Mouse (Mus musculus) forebrain, embryonic 11.5 days (tissue): Measurements from ENCODE around the gene Flvcr1. TPM values are rescaled to one million over a fixed set of nuclear protein-coding genes. Genes with fewer than 3 reads are reported as not detected.

Experiments used
- ATAC-seq: fragments of 200-750 bp; cut with Nextera tagmentation; replicated peaks from 2 replicates; pipeline ENCODE4 v1.8.0; 2017; ENCODE audit warnings: moderate TSS enrichment; ENCODE audit not compliant: low FRiP score
- DNase-seq: peaks from one replicate; pipeline ENCODE4 v3.0.0-alpha.2; 2017; ENCODE audit warnings: low spot score
- H3K27ac ChIP-seq: fragments of 300-500 bp; sonication (generic); 2 replicates; pipeline ENCODE4 v1.5.1; 2014; ENCODE audit warnings: low read depth, low read length
- H3K27me3 ChIP-seq: fragments of 300-500 bp; sonication (generic); 2 replicates; pipeline ENCODE4 v1.6.1; 2014; ENCODE audit warnings: mild to moderate bottlenecking, low read length, mixed read lengths; ENCODE audit not compliant: control insufficient read depth, insufficient read depth
- H3K36me3 ChIP-seq: fragments of 300-500 bp; sonication (generic); 2 replicates; pipeline ENCODE4 v1.6.1; 2014; ENCODE audit warnings: mild to moderate bottlenecking, low read length, moderate library complexity, mixed read lengths; ENCODE audit not compliant: control insufficient read depth, insufficient read depth
- H3K4me1 ChIP-seq: fragments of 300-500 bp; sonication (generic); replicated peaks from 2 replicates; pipeline ENCODE4 v1.6.1; 2014; ENCODE audit warnings: low read length, mixed read lengths; ENCODE audit not compliant: control insufficient read depth, insufficient read depth
- H3K4me2 ChIP-seq: fragments of 300-500 bp; sonication (generic); 2 replicates; pipeline ENCODE4 v1.6.1; 2014; ENCODE audit warnings: low read depth, mild to moderate bottlenecking, low read length, moderate library complexity, mixed read lengths; ENCODE audit not compliant: severe bottlenecking
- H3K4me3 ChIP-seq: fragments of 300-500 bp; sonication (generic); 2 replicates; pipeline ENCODE4 v1.5.1; 2014; ENCODE audit warnings: low read depth, low read length
- H3K9ac ChIP-seq: fragments of 300-500 bp; sonication (generic); 2 replicates; pipeline ENCODE4 v1.6.1; 2014; ENCODE audit warnings: low read length
- H3K9me3 ChIP-seq: fragments of 300-500 bp; sonication (generic); 2 replicates; pipeline ENCODE4 v1.6.1; 2016; ENCODE audit warnings: low read length, mixed read lengths; ENCODE audit not compliant: control insufficient read depth
- WGBS: fragments of 180-500 bp; shearing (Covaris S2); extraction: QIAGEN DNeasy Blood & Tissue Kit; methylation state at CpG from one replicate; pipeline ENCODE4 v1.1.7; 2014; 5-methylcytosine and 5-hydroxymethylcytosine counted together
- polyA plus RNA-seq: library from polyadenylated mRNA; unstranded; fragments of >200 nt; fragmentation: Nextera tagmentation; extraction: Ambion mirVana; gene quantifications from 2 replicates; pipeline ENCODE4 v1.2.1, GENCODE M21; 2014

The Flvcr1 gene
- polyA plus RNA-seq, 1 experiment from 2014 or later, result 14.0 TPM

- peaks cover 3% of the 10 kb centered on the region; the same call in 1 of the 2 replicates for H3K4me1 ChIP-seq
- DNase-seq, result no peak
- H3K27ac ChIP-seq, result no peak overlapping the region
- no peaks in the 10 kb centered on the region for H3K9me3 ChIP-seq
- H3K4me3 ChIP-seq, result no peak overlapping the region
- no peak overlapping the region for H3K9ac ChIP-seq
- H3K4me2 ChIP-seq, result no peak overlapping the region
- ATAC-seq, result no peak
- WGBS, result 81% methylated on average over 4 of the region's 4 CpGs
- no peaks in the 10 kb centered on the region for H3K36me3 ChIP-seq
- H3K27me3 ChIP-seq, result no peaks in the 10 kb centered on the region
Measured at GRCm38 (mm10) chr1:191065188-191065587, 39.2 kb upstream of the Flvcr1 start.

GRCm38 (mm10) chr1:191064535-191064934 is 38.6 kb upstream of the Flvcr1 start:
- Histone ChIP-seq H3K27me3 (no peaks in the 10 kb centered on the region), H3K36me3 (no peaks in the 10 kb centered on the region), H3K9ac (no peak overlapping the region), H3K4me2 (no peak overlapping the region), H3K4me3 (no peak overlapping the region), H3K9me3 (no peaks in the 10 kb centered on the region), H3K4me1 (peaks cover 3% of the 10 kb centered on the region; the same call in 1 of the 2 replicates), H3K27ac (no peak overlapping the region)
- DNase-seq (no peak), ATAC-seq (no peak)
- WGBS, result 93% methylated on average over 2 of the region's 2 CpGs

- H3K4me1 ChIP-seq, result peaks cover 3% of the 10 kb centered on the region; the same call in 1 of the 2 replicates
- H3K9me3 ChIP-seq, result no peaks in the 10 kb centered on the region
- peak overlapping the region; percentile 67 for H3K4me2 ChIP-seq
- H3K9ac ChIP-seq, result peak overlapping the region; percentile 93
- 64% methylated on average over 9 of the region's 9 CpGs for WGBS
- ATAC-seq (no peak), DNase-seq (no peak)
- H3K27ac ChIP-seq, result no peak overlapping the region
- H3K27me3 ChIP-seq, result no peaks in the 10 kb centered on the region
- no peaks in the 10 kb centered on the region for H3K36me3 ChIP-seq
- peak overlapping the region; percentile 91 for H3K4me3 ChIP-seq
Measured at GRCm38 (mm10) chr1:191063700-191064099, 37.7 kb upstream of the Flvcr1 start.

- H3K27me3 ChIP-seq, result no peaks in the 10 kb centered on the region
- under 1% methylated on average over 56 of the region's 56 CpGs for WGBS
- no peaks in the 10 kb centered on the region for H3K36me3 ChIP-seq
- peak; percentile 95 for DNase-seq
- peak; percentile 92 for ATAC-seq
- H3K4me3 ChIP-seq, result peak within 1 kb of the TSS; percentile 91
- H3K9me3 ChIP-seq, result no peaks in the 10 kb centered on the region
- peak within 1 kb of the TSS; percentile 67 for H3K4me2 ChIP-seq
- peaks cover 3% of the 10 kb centered on the region; the same call in 1 of the 2 replicates for H3K4me1 ChIP-seq
- H3K27ac ChIP-seq, result 0 out of 2 replicates have a peak within 1 kb of the TSS, but pooled peaks have one; percentile 37
- H3K9ac ChIP-seq, result peak within 1 kb of the TSS; percentile 93
Measured at GRCm38 (mm10) chr1:191062781-191063485, 37.0 kb upstream of the Flvcr1 start, which contains the start of the genes Tatdn3 and Nsl1. Gene Tatdn3, minus strand, starts transcription at chr1:191062932. Gene Nsl1, plus strand, starts transcription at chr1:191063012.

GRCm38 (mm10) chr1:191062241-191062780 is 36.4 kb upstream of the Flvcr1 start:
- WGBS, result 5% methylated on average over 15 of the region's 15 CpGs

GRCm38 (mm10) chr1:191057461-191057860 is 31.5 kb upstream of the Flvcr1 start:
- no peak for ATAC-seq
- Histone ChIP-seq H3K27ac (no peak overlapping the region), H3K9ac (no peak overlapping the region), H3K4me3 (no peak overlapping the region), H3K4me2 (no peak overlapping the region), H3K27me3 (no peaks in the 10 kb centered on the region), H3K36me3 (no peaks in the 10 kb centered on the region), H3K4me1 (no peaks in the 10 kb centered on the region), H3K9me3 (no peaks in the 10 kb centered on the region)
- 64% methylated on average over 3 of the region's 3 CpGs for WGBS
- no peak for DNase-seq

More at GRCm38 (mm10) chr1:191062241-191062780, 36.4 kb upstream of the Flvcr1 start:
- H3K36me3 ChIP-seq, result no peaks in the 10 kb centered on the region
- DNase-seq (no peak), ATAC-seq (no peak; the same call in 1 of the 2 replicates)
- peak overlapping the region; percentile 93 for H3K9ac ChIP-seq
- peak overlapping the region; percentile 91 for H3K4me3 ChIP-seq
- H3K27ac ChIP-seq, result no peak overlapping the region
- H3K9me3 ChIP-seq, result no peaks in the 10 kb centered on the region
- H3K4me1 ChIP-seq, result peaks cover 3% of the 10 kb centered on the region; the same call in 1 of the 2 replicates
- no peaks in the 10 kb centered on the region for H3K27me3 ChIP-seq
- H3K4me2 ChIP-seq, result peak overlapping the region; percentile 67

GRCm38 (mm10) chr1:191055533-191055873 is 29.5 kb upstream of the Flvcr1 start:
- Histone ChIP-seq H3K4me1 (no peaks in the 10 kb centered on the region), H3K27ac (no peak overlapping the region), H3K27me3 (no peaks in the 10 kb centered on the region), H3K9me3 (no peaks in the 10 kb centered on the region), H3K4me3 (no peak overlapping the region), H3K9ac (no peak overlapping the region), H3K4me2 (no peak overlapping the region), H3K36me3 (no peaks in the 10 kb centered on the region)
- DNase-seq, result no peak
- no peak for ATAC-seq
- WGBS, result 75% methylated on average over 2 of the region's 2 CpGs

GRCm38 (mm10) chr1:191054870-191055532 is 29.0 kb upstream of the Flvcr1 start:
- WGBS, result 74% methylated on average over 8 of the region's 8 CpGs
- no peaks in the 10 kb centered on the region for H3K27me3 ChIP-seq
- H3K4me3 ChIP-seq, result no peak overlapping the region
- no peaks in the 10 kb centered on the region for H3K9me3 ChIP-seq
- no peak overlapping the region for H3K9ac ChIP-seq
- H3K36me3 ChIP-seq, result no peaks in the 10 kb centered on the region
- no peaks in the 10 kb centered on the region for H3K4me1 ChIP-seq
- no peak overlapping the region for H3K27ac ChIP-seq
- DNase-seq, result no peak
- no peak for ATAC-seq
- no peak overlapping the region for H3K4me2 ChIP-seq
